Mouse (Mus musculus): Measurements from ENCODE around the gene Lce1b. TPM values are rescaled to one million over a fixed set of nuclear protein-coding genes. Genes with fewer than 3 reads are reported as not detected.
"Not testable (repeated sequence)": the region's sequence is repeated elsewhere in the genome, so short reads cannot be mapped to it uniquely, and the experiment has no call there.

The Lce1b gene
- not detected for polyA plus RNA-seq (2021)

GRCm38 (mm10) chr3:92656826-92657225 is at the start of gene Lce1b:
Gene Lce1b, minus strand, starts transcription at chr3:92656926.
- TF ChIP-seq CTCF (IDR thresholded peaks at IDR 0.05), result no peak
- CTCF ChIA-PET, result interaction anchor here (1.6 kb wide), 2 partner anchors 9 kb away, joined by 3 to 5 read pairs; partner anchors contain the start of gene Lce1a1
- in situ Hi-C loops (cut with MboI; ENCODE audit: low pct_unique_long_range_greater_than_20kb), result no loop called here
- POLR2A ChIA-PET, result no interaction called here
- H3K27me3 ChIP-seq, result no peaks in the 10 kb centered on the region
- ATAC-seq (no peak), DNase-seq (ENCODE audit: low read depth, low spot score) (no peak)

- ATAC-seq, result no peak
- no peak for DNase-seq (ENCODE audit: low read depth, low spot score)
Observed at GRCm38 (mm10) chr3:92694613-92695012, 37.9 kb upstream of the Lce1b start.

GRCm38 (mm10) chr3:92691688-92692087 is 35.0 kb upstream of the Lce1b start:
- no peak for TF ChIP-seq CTCF (IDR thresholded peaks at IDR 0.05)
- no peaks in the 10 kb centered on the region for H3K27me3 ChIP-seq
- in situ Hi-C loops (cut with MboI; ENCODE audit: low pct_unique_long_range_greater_than_20kb), result no loop called here
- peak; percentile 54 for ATAC-seq
- ChIA-PET CTCF (no interaction called here), POLR2A (no interaction called here)
- no peak for DNase-seq (ENCODE audit: low read depth, low spot score)

More at GRCm38 (mm10) chr3:92694613-92695012, 37.9 kb upstream of the Lce1b start:
- in situ Hi-C loops (cut with MboI; ENCODE audit: low pct_unique_long_range_greater_than_20kb), result no loop called here
- ChIA-PET POLR2A (no interaction called here), CTCF (no interaction called here)
- TF ChIP-seq CTCF (IDR thresholded peaks at IDR 0.05), result no peak
- no peaks in the 10 kb centered on the region for H3K27me3 ChIP-seq

- H3K27me3 ChIP-seq; POLR2A ChIA-PET; DNase-seq (ENCODE audit: low read depth, low spot score); ATAC-seq; CTCF ChIA-PET; in situ Hi-C loops (cut with MboI; ENCODE audit: low pct_unique_long_range_greater_than_20kb): not testable (repeated sequence)
Observed at GRCm38 (mm10) chr3:92689154-92689553, 32.4 kb upstream of the Lce1b start.

- POLR2A ChIA-PET, result no interaction called here
- ATAC-seq, result no peak
- in situ Hi-C loops (cut with MboI; ENCODE audit: low pct_unique_long_range_greater_than_20kb), result no loop called here
- no peaks in the 10 kb centered on the region for H3K27me3 ChIP-seq
- TF ChIP-seq CTCF (IDR thresholded peaks at IDR 0.05), result no peak
- CTCF ChIA-PET, result no interaction called here
- DNase-seq (ENCODE audit: low read depth, low spot score), result no peak
Observed at GRCm38 (mm10) chr3:92687110-92687509, 30.4 kb upstream of the Lce1b start, which contains the start of gene Lce1d. Gene Lce1d, minus strand, starts transcription at chr3:92687210.

- in situ Hi-C loops (cut with MboI; ENCODE audit: low pct_unique_long_range_greater_than_20kb), result no loop called here
- DNase-seq (ENCODE audit: low read depth, low spot score) (no peak), ATAC-seq (no peak)
- peaks cover 15% of the 10 kb centered on the region for H3K27me3 ChIP-seq
- ChIA-PET CTCF (interaction anchor here (1.3 kb wide), 1 partner anchor 8 kb away, joined by 3 read pairs; no protein-coding TSS in a partner anchor), POLR2A (no interaction called here)
- TF ChIP-seq CTCF (IDR thresholded peaks at IDR 0.05), result no peak
Observed at GRCm38 (mm10) chr3:92678947-92679346, 22.2 kb upstream of the Lce1b start, which contains the start of gene Lce1c. Gene Lce1c, plus strand, starts transcription at chr3:92679247.

- in situ Hi-C loops (cut with MboI; ENCODE audit: low pct_unique_long_range_greater_than_20kb), result no loop called here
- ChIA-PET CTCF (interaction anchor here (1.0 kb wide), 1 partner anchor 9 kb away, joined by 3 read pairs; the partner anchor contains the start of gene Lce1c), POLR2A (interaction anchor here (0.7 kb wide), 1 partner anchor 276 kb away, joined by 3 read pairs; no protein-coding TSS in a partner anchor)
- no peak for TF ChIP-seq CTCF (IDR thresholded peaks at IDR 0.05)
- no peak for ATAC-seq
- DNase-seq (ENCODE audit: low read depth, low spot score), result no peak
- H3K27me3 ChIP-seq, result peaks cover 25% of the 10 kb centered on the region
Observed at GRCm38 (mm10) chr3:92670215-92670614, 13.5 kb upstream of the Lce1b start, which contains the start of gene Lce1a2. Gene Lce1a2, minus strand, starts transcription at chr3:92670315.

DNA sequence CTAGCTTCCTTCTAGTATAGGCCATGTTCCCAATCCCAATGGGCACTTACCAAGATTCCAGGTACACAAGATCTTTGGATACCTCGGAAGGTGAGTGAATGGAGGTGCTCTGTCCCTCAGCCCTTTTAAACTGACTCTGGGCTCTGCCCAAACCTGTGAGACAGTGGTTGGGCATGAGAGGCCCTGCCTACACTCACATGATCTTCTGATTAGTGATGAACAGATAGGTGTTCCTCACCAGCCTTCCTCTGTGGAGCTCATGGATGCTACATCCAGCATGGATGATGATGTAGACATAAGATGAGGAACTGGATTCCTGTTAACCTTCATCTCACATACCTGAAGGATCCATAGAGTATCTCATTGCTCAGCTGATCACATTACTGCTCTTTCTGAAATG is 8.5 kb downstream of the Lce1b start, which contains the start of gene Lce1a1:
Lce1a1 (minus strand) TSS at position 101 of the 400 bp plus-strand sequence.
- H3K27me3 ChIP-seq, result peaks cover 4% of the 10 kb centered on the region
- in situ Hi-C loops (cut with MboI; ENCODE audit: low pct_unique_long_range_greater_than_20kb), result no loop called here
- no peak for DNase-seq (ENCODE audit: low read depth, low spot score)
- CTCF ChIA-PET, result interaction anchor here (1.3 kb wide), 1 partner anchor 9 kb away, joined by 3 read pairs; the partner anchor contains the start of gene Lce1b
- no peak for TF ChIP-seq CTCF (IDR thresholded peaks at IDR 0.05)
- POLR2A ChIA-PET, result no interaction called here
- ATAC-seq, result no peak

GRCm38 (mm10) chr3:92639854-92640253 is 16.9 kb downstream of the Lce1b start:
- ATAC-seq, result no peak
- H3K27me3 ChIP-seq, result peaks cover 14% of the 10 kb centered on the region
- in situ Hi-C loops (cut with MboI; ENCODE audit: low pct_unique_long_range_greater_than_20kb), result no loop called here
- ChIA-PET POLR2A (no interaction called here), CTCF (no interaction called here)
- DNase-seq (ENCODE audit: low read depth, low spot score), result no peak
- no peak for TF ChIP-seq CTCF (IDR thresholded peaks at IDR 0.05)

GRCm38 (mm10) chr3:92638653-92638991 is 18.1 kb downstream of the Lce1b start:
- ATAC-seq (no peak), DNase-seq (ENCODE audit: low read depth, low spot score) (no peak)
- in situ Hi-C loops (cut with MboI; ENCODE audit: low pct_unique_long_range_greater_than_20kb), result no loop called here
- POLR2A ChIA-PET, result no interaction called here
- peaks cover 17% of the 10 kb centered on the region for H3K27me3 ChIP-seq
- CTCF ChIA-PET, result no interaction called here
- no peak for TF ChIP-seq CTCF (IDR thresholded peaks at IDR 0.05)

DNA sequence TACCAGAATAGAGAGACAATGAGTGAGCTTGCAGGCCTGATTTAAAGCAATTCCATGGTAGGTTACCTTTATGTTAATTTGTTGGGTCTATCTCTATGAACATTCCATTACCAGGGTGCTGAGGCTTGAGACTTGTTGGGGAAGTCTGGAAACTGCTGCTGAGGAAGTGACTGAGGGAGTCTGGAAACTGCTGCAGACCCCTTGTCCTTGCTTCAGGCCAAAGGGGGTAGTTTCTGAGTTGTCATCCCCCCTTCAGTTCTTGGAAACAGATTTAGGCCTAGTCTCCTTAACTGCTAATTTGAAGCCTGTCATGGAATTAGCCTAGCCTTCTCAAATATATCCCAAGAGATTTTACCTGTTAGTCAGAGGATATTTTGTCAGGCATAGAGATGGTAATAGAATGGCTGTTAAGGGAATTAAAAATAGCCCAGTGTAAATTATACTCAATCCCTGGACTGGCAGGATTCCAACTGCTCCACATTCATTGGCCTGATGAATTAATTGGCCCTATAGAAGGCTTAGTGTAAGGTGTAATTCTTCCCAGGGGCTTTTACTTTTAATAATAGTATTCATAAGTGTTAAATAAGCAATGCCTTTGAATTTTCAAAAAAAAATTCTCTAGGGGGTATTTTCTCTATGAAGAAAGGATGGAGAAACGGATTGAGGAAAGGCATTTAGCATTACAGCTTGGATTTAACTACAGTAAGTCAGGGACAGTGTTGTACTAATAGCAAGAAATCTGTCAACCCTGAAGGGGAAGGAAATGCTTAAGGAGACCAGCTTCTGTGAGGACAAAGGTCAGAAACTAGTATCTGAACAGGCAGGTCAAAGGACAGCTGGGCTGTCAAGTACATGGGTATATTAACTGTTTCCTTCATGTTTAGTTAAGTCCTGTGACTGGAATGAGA is 18.7 kb downstream of the Lce1b start:
- POLR2A ChIA-PET, result no interaction called here
- H3K27me3 ChIP-seq, result peaks cover 21% of the 10 kb centered on the region
- no peak for DNase-seq (ENCODE audit: low read depth, low spot score)
- ATAC-seq, result no peak
- CTCF ChIA-PET, result no interaction called here
- TF ChIP-seq CTCF (IDR thresholded peaks at IDR 0.05), result no peak
- in situ Hi-C loops (cut with MboI; ENCODE audit: low pct_unique_long_range_greater_than_20kb), result no loop called here
